Mouse (Mus musculus) lung, adult 2 months (tissue): ENCODE data around the gene Trpv2.

Experiments
- CTCF ChIP-seq: fragments of 200-500 bp; IDR thresholded peaks from 2 replicates; pipeline ENCODE4 v1.5.1; 2011; ENCODE audit warnings: mild to moderate bottlenecking, low read length, control low read depth; ENCODE audit not compliant: insufficient read depth
- POLR2A ChIP-seq: fragments of 200-500 bp; IDR thresholded peaks from 2 replicates; pipeline ENCODE4 v1.6.1; 2011; ENCODE audit warnings: low read depth, mild to moderate bottlenecking, control low read depth, low read length, borderline replicate concordance; ENCODE audit errors: extremely low read depth

- TF ChIP-seq CTCF (no peak), POLR2A (no peak)
Observed at GRCm38 (mm10) chr11:62540969-62541368, 33.3 kb upstream of the Trpv2 start.
